ENCODE assay signal across 17 mouse cellular contexts in the genomic region with DNA sequence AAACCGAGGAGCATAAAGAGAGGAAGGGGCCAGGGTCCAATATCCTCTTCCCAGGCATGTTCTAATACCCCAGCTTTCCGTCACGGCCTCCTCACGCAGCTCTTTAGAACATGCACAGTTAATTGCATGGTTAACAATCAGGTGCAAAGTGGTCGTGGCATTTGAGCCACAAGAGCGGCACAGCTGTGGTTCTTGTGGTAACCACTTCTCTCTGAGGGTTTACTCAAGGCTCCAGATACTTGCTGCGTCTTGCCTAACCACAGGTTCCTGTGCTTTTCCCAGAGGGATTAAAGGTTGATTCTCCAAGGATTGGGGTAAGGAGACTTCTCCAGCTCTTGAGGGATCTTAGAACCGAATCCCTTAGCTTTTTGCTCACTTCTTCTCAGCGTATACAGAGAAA. TPM values are rescaled to one million over a fixed set of nuclear protein-coding genes. Genes with fewer than 3 reads are reported as not detected.
A peak's percentile ranks its signal among the peaks of the same experiment; 100 is the strongest.
DNase-seq lines count a peak whose midpoint lies in the region; ATAC-seq and TF ChIP-seq lines count a peak whose summit lies in the region.
"Had no signal": no experiment of that assay in that cellular context is flagged by ENCODE, and none has a peak within 500 bp of the region (broad histone marks: within the 10 kb centered on the region; RNA-seq: fewer than 3 reads in every experiment).

No protein-coding gene starts in this region.

- no peak overlapping the region for H3ac ChIP-seq in myocyte (ENCODE audit: control insufficient read depth, insufficient read length)

- H3K9me3 ChIP-seq in lung, postnatal 0 days (ENCODE audit: low read length): no peaks in the 10 kb centered on the region
- H3K9me3 ChIP-seq in hindbrain, embryonic 16.5 days (ENCODE audit: control insufficient read depth, low read length): no peaks in the 10 kb centered on the region; the same call in 1 of the 2 replicates
- H3K9me3 ChIP-seq: forebrain, embryonic 12.5 days; hindbrain, embryonic 13.5 days; midbrain, embryonic 10.5 days had no signal

- peak; percentile 17 for DNase-seq in lung, postnatal 0 days (ENCODE audit: low spot score)
- no peak for DNase-seq in lung, postnatal 14 days
- DNase-seq in 416B (ENCODE audit: low read depth): peak; percentile 62
- DNase-seq: cerebellum, adult 8-10 months; gastrocnemius, postnatal 36 days; kidney, postnatal 14 days; thymus, adult 2 months had no signal

- no peak overlapping the region for H3K27ac ChIP-seq in lung, postnatal 0 days (ENCODE audit: low read length)
- H3K27ac ChIP-seq in hindbrain, embryonic 16.5 days (ENCODE audit: low read depth, low read length): no peak overlapping the region
- H3K27ac ChIP-seq: forebrain, embryonic 12.5 days; hindbrain, embryonic 13.5 days; midbrain, embryonic 10.5 days had no signal

- no peaks in the 10 kb centered on the region for H3K79me2 ChIP-seq in myocyte (ENCODE audit: control insufficient read depth, insufficient read depth)

- no peak for TF ChIP-seq POLR2A in myocyte (IDR thresholded peaks at IDR 0.05; ENCODE audit: insufficient read length, low read depth)

- H3K27me3 ChIP-seq in lung, postnatal 0 days (replicated peaks; ENCODE audit: insufficient read depth, low read length): no peaks in the 10 kb centered on the region
- no peaks in the 10 kb centered on the region for H3K27me3 ChIP-seq in myocyte (ENCODE audit: control insufficient read depth, insufficient read depth, insufficient read length)
- no peaks in the 10 kb centered on the region for H3K27me3 ChIP-seq in hindbrain, embryonic 16.5 days (replicated peaks; ENCODE audit: control insufficient read depth, insufficient read depth, low read length)
- H3K27me3 ChIP-seq: forebrain, embryonic 12.5 days; hindbrain, embryonic 13.5 days had no signal

- no peak overlapping the region for H3K4me2 ChIP-seq in lung, postnatal 0 days (replicated peaks; ENCODE audit: low read depth, low read length)
- H3K4me2 ChIP-seq in myocyte (ENCODE audit: low read depth): peak overlapping the region; percentile 45
- no peak overlapping the region for H3K4me2 ChIP-seq in hindbrain, embryonic 16.5 days (ENCODE audit: low read length)
- H3K4me2 ChIP-seq: forebrain, embryonic 12.5 days; hindbrain, embryonic 13.5 days; liver, embryonic 11.5 days had no signal

- H3K9ac ChIP-seq in lung, postnatal 0 days (replicated peaks; ENCODE audit: low read depth): no peak overlapping the region
- H3K9ac ChIP-seq in hindbrain, embryonic 16.5 days (ENCODE audit: low read depth, low read length): no peak overlapping the region
- H3K9ac ChIP-seq: forebrain, embryonic 12.5 days; hindbrain, embryonic 13.5 days had no signal

- TF ChIP-seq CTCF in lung, postnatal 0 days (IDR thresholded peaks at IDR 0.05): no peak

- ATAC-seq in lung, postnatal 0 days: no peak
- ATAC-seq in common myeloid progenitor, adult 5-6 weeks (replicated peaks; ENCODE audit: low read depth, poor library complexity, severe bottlenecking): peak; percentile 69
- no peak for ATAC-seq in erythroblast, adult 5-6 weeks (replicated peaks; ENCODE audit: low FRiP score, poor library complexity, severe bottlenecking)
- ATAC-seq in hindbrain, embryonic 16.5 days: no peak
- ATAC-seq: inflammation-experienced regulatory T-cells, adult 6 months had no signal

- H3K4me1 ChIP-seq in lung, postnatal 0 days (ENCODE audit: insufficient read depth, low read depth, low read length): no peaks in the 10 kb centered on the region
- no peaks in the 10 kb centered on the region for H3K4me1 ChIP-seq in hindbrain, embryonic 16.5 days (ENCODE audit: control insufficient read depth, insufficient read depth, low read depth, low read length)
- H3K4me1 ChIP-seq: forebrain, embryonic 12.5 days had no signal

- TF ChIP-seq EP300 in lung, postnatal 0 days (IDR thresholded peaks at IDR 0.05): no peak

- WGBS in lung, postnatal 0 days: 55% methylated on average over 9 of the region's 9 CpGs
- 86% methylated on average over 9 of the region's 9 CpGs for WGBS in hindbrain, embryonic 16.5 days

- no peaks in the 10 kb centered on the region for H3K36me3 ChIP-seq in lung, postnatal 0 days (ENCODE audit: insufficient read depth, low read length)
- H3K36me3 ChIP-seq in myocyte (ENCODE audit: control insufficient read depth, insufficient read depth): no peaks in the 10 kb centered on the region
- no peaks in the 10 kb centered on the region for H3K36me3 ChIP-seq in hindbrain, embryonic 16.5 days (ENCODE audit: control insufficient read depth, insufficient read depth, low read length)
- H3K36me3 ChIP-seq: forebrain, embryonic 12.5 days; hindbrain, embryonic 13.5 days; midbrain, embryonic 10.5 days had no signal

- no peak overlapping the region for H3K4me3 ChIP-seq in lung, postnatal 0 days (ENCODE audit: low read depth, low read length)
- no peak overlapping the region for H3K4me3 ChIP-seq in myocyte
- no peak overlapping the region for H3K4me3 ChIP-seq in hindbrain, embryonic 16.5 days (ENCODE audit: low read length)
- H3K4me3 ChIP-seq: erythroblast, embryonic 14.5 days; forebrain, embryonic 12.5 days; hindbrain, embryonic 13.5 days; midbrain, embryonic 10.5 days had no signal

TF ChIP-seq in myocyte, 11 proteins besides CTCF, POLR2A, EP300 and RAD21:
- TF ChIP-seq MAX (IDR thresholded peaks at IDR 0.05; ENCODE audit: low read depth) (no peak), CEBPB (IDR thresholded peaks at IDR 0.05; ENCODE audit: insufficient read depth, poor library complexity, severe bottlenecking) (0 out of 2 replicates have a peak, but pooled peaks have one; percentile 18), SRF (IDR thresholded peaks at IDR 0.05; ENCODE audit: control insufficient read depth, insufficient read length, low read depth) (no peak), TCF12 (IDR thresholded peaks at IDR 0.05; ENCODE audit: insufficient read depth, poor library complexity, severe bottlenecking) (peak; percentile 14), MYOG (IDR thresholded peaks at IDR 0.05; ENCODE audit: control insufficient read depth in 1 of 3, insufficient read depth in 1 of 3, insufficient read length in 2 of 3, low read depth in 2 of 3) (peak in 1 of 3 experiments; percentile 63), TCF3 (IDR thresholded peaks at IDR 0.05; ENCODE audit: insufficient read length, low read depth) (no peak), MYOD1 (IDR thresholded peaks at IDR 0.05; ENCODE audit: control insufficient read depth in 1 of 3, insufficient read length in 2 of 3, low read depth in 2 of 3) (peak in 2 of 3 experiments; percentile 23 to 43), POLR2AphosphoS2 (IDR thresholded peaks at IDR 0.05; ENCODE audit: insufficient read length, low read depth) (no peak), REST (IDR thresholded peaks at IDR 0.05; ENCODE audit: insufficient read depth, insufficient read length) (no peak), E2F4 (IDR thresholded peaks at IDR 0.05; ENCODE audit: insufficient read depth) (no peak), USF1 (IDR thresholded peaks at IDR 0.05; ENCODE audit: low read depth) (no peak)

RNA-seq across cellular contexts. Expression of gene B3gnt2, which starts 30.5 kb away (rescaled TPM):
- polyA plus RNA-seq in lung, postnatal 0 days (2015; fragmentation: Nextera tagmentation; extraction: Ambion mirVana): 20.4 and 22.3 TPM in 2 replicates
- 3.8 and 8.8 TPM in 2 replicates for total RNA-seq in common myeloid progenitor, adult 5-6 weeks (2017)
- 13.1 TPM for polyA plus RNA-seq in myocyte (2012; fragmentation: generic; extraction: Trizol)
- 3.1 TPM in 1 of 2 replicates, not detected in the other for total RNA-seq in erythroblast, adult 5-6 weeks (2015; ENCODE audit: low replicate concordance)
- total RNA-seq in erythroblast, adult 5-6 weeks (2017; ENCODE audit: low replicate concordance): 0.09 and 3.9 TPM in 2 replicates
- polyA plus RNA-seq in hindbrain, embryonic 16.5 days (2015; fragmentation: Nextera tagmentation; extraction: Ambion mirVana): 2.1 and 2.7 TPM in 2 replicates
